Mouse (Mus musculus) ES-Bruce4 (cell line): ENCODE data around the gene Mybbp1a.

Source experiments
- CTCF ChIP-seq: IDR thresholded peaks from one replicate; pipeline ENCODE4 v1.8.1; 2011; ENCODE audit warnings: low read depth, low read length
- EP300 ChIP-seq: IDR thresholded peaks from 2 replicates; pipeline ENCODE4 v1.6.1; 2011; ENCODE audit warnings: low read depth, low read length; ENCODE audit not compliant: insufficient read depth

GRCm38 (mm10) chr11:72407574-72407973 lies 33.6 kb upstream of the Mybbp1a start:
- TF ChIP-seq CTCF: no peak
- TF ChIP-seq EP300: no peak
